Mouse (Mus musculus) embryonic facial prominence, embryonic 13.5 days (tissue): Measurements from ENCODE around the gene Gbp9. TPM values are rescaled to one million over a fixed set of nuclear protein-coding genes. Genes with fewer than 3 reads are reported as not detected.
"Not testable (repeated sequence)": the region's sequence is repeated elsewhere in the genome, so short reads cannot be mapped to it uniquely, and the experiment has no call there.

Experiments
- ATAC-seq: fragments of 200-750 bp; cut with Nextera tagmentation; 2 replicates; pipeline ENCODE4 v1.8.0; 2017; ENCODE audit warnings: low read depth; ENCODE audit not compliant: insufficient number of reproducible peaks, insufficient read depth, low FRiP score, low TSS enrichment
- H3K27ac ChIP-seq: fragments of 300-500 bp; sonication (generic); 2 replicates; pipeline ENCODE4 v1.5.1; 2015; ENCODE audit warnings: moderate library complexity, mild to moderate bottlenecking, inconsistent platforms
- H3K27me3 ChIP-seq: fragments of 300-500 bp; sonication (generic); 2 replicates; pipeline ENCODE4 v1.6.1; 2015; ENCODE audit warnings: mild to moderate bottlenecking, inconsistent platforms
- H3K36me3 ChIP-seq: fragments of 300-500 bp; sonication (generic); 2 replicates; pipeline ENCODE4 v1.6.1; 2015; ENCODE audit warnings: mild to moderate bottlenecking, inconsistent platforms
- H3K4me1 ChIP-seq: fragments of 300-500 bp; sonication (generic); 2 replicates; pipeline ENCODE4 v1.6.1; 2015; ENCODE audit warnings: inconsistent platforms
- H3K4me2 ChIP-seq: fragments of 300-500 bp; sonication (generic); 2 replicates; pipeline ENCODE4 v1.6.1; 2015; ENCODE audit warnings: moderate library complexity, mild to moderate bottlenecking, inconsistent platforms
- H3K4me3 ChIP-seq: fragments of 300-500 bp; sonication (generic); 2 replicates; pipeline ENCODE4 v1.5.1; 2015; ENCODE audit warnings: mild to moderate bottlenecking, inconsistent platforms
- H3K9ac ChIP-seq: fragments of 300-500 bp; sonication (generic); 2 replicates; pipeline ENCODE4 v1.6.1; 2015; ENCODE audit warnings: mild to moderate bottlenecking, inconsistent platforms
- H3K9me3 ChIP-seq: fragments of 300-500 bp; sonication (generic); 2 replicates; pipeline ENCODE4 v1.6.1; 2016; ENCODE audit warnings: inconsistent platforms
- WGBS: fragments of 180-500 bp; shearing (Covaris S2); methylation state at CpG from one replicate; pipeline ENCODE4 v1.1.7; 2015; ENCODE audit warnings: mixed read lengths; 5-methylcytosine and 5-hydroxymethylcytosine counted together
- polyA plus RNA-seq: library from polyadenylated mRNA; unstranded; fragments of >200 nt; fragmentation: Nextera tagmentation; extraction: Ambion mirVana; gene quantifications from 2 replicates; pipeline ENCODE4 v1.2.1, GENCODE M21; 2015

Gbp9 gene
- polyA plus RNA-seq, 1 experiment from 2014 or later, result 1.0 TPM

DNA sequence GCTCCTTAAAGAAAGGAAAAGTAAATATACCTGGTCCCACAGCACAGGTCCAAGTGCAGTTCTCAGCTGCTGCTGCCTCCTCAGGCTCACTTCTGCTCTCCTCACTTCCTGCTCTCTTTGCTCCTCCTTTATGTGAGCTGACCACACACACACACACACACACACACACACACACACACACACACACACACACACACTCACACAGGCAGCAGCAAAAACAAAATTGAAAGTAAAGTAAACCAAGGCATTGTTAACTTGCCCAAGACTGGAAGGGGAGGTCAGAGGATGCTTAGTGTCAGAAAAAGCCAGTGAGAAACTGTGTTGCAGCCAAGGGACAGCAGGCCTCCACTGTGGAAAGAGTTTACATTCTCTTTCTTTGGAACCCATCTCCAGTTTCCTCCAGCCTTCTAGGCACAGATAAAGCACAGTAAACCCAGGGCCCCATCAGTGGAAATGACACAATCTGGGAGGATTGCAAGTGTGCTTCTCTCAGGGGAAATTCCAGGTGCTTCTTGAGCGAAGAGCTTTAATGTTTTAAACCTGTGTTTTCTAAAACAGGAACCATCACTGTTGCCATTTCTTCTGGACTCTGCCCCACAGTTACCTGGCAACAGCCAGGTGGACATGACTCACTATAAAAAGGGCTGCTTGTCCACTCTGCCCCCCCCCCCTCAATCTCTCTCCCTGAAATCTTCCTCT, 85.7 kb downstream of the Gbp9 start:
- H3K27me3 ChIP-seq, H3K4me1 ChIP-seq, H3K9ac ChIP-seq, H3K4me2 ChIP-seq, H3K27ac ChIP-seq, H3K36me3 ChIP-seq, H3K9me3 ChIP-seq, ATAC-seq, H3K4me3 ChIP-seq: not testable (repeated sequence)
- WGBS, result 77% methylated on average over 1 of the region's 1 CpGs

DNA sequence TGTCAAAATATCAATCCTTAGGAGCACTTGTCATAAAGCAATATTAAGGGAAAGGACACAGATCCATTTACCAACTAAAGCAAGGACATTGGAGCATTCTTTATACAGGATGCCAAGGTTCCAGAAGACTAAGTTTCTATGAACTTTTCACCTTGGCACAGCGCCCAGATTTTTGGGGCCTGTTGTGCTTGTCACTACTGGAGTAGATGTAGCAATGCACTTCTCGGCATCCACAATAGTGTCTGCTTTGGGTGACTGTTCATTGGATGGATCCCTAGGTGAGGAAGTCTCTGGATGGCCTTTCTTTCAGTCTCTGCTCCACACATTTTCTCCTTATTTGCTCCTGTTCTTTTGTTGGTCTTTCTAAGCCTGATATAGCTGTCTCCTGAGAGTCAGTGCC, 107.0 kb downstream of the Gbp9 start:
- Histone ChIP-seq H3K4me2 (no peak overlapping the region), H3K4me3 (no peak overlapping the region), H3K27ac (no peak overlapping the region), H3K27me3 (no peaks in the 10 kb centered on the region), H3K4me1 (no peaks in the 10 kb centered on the region), H3K36me3 (no peaks in the 10 kb centered on the region), H3K9ac (no peak overlapping the region), H3K9me3 (no peaks in the 10 kb centered on the region)
- WGBS, result 79% methylated on average over 2 of the region's 2 CpGs
- no peak for ATAC-seq

Other genes starting within 250 kb of the Gbp9 start
- gene Abcg3, start 156.8 kb downstream of the Gbp9 start, polyA plus RNA-seq, result 0.48 and 0.70 TPM in 2 replicates
- gene Gbp8, start within 50 bp of the Gbp9 start, polyA plus RNA-seq, result 0.22 TPM in 1 of 2 replicates, not detected in the other
- 0.32 and 0.39 TPM in 2 replicates for gene Gbp4, start within 50 bp of the Gbp9 start, polyA plus RNA-seq
- gene Gbp10, start 100.0 kb upstream of the Gbp9 start, polyA plus RNA-seq, result not detected in 2 replicates
- not detected in 2 replicates for gene Gm43302, start 154.2 kb upstream of the Gbp9 start, polyA plus RNA-seq
- 0.39 and 0.88 TPM in 2 replicates for gene Gbp6, start 154.2 kb upstream of the Gbp9 start, polyA plus RNA-seq